Mouse (Mus musculus) cerebellum, adult 2 months (tissue): Measurements from ENCODE around the gene Mtln. TPM values are rescaled to one million over a fixed set of nuclear protein-coding genes. Genes with fewer than 3 reads are reported as not detected.
A peak's percentile ranks its signal among the peaks of the same experiment; 100 is the strongest.

Experiments
- DNase-seq, 2 experiments: peaks; one replicate each; pipeline ENCODE4 v3.0.0; 2021
- H3K27ac ChIP-seq: fragments of 200-500 bp; 2 replicates; pipeline ENCODE4 v1.5.1; 2012; ENCODE audit warnings: low read length, control low read depth, inconsistent platforms; ENCODE audit not compliant: insufficient read depth
- H3K27me3 ChIP-seq: fragments of 200-500 bp; 2 replicates; pipeline ENCODE4 v1.6.1; 2012; ENCODE audit warnings: inconsistent platforms, mild to moderate bottlenecking, low read length, moderate library complexity; ENCODE audit not compliant: control insufficient read depth, insufficient read depth
- H3K4me1 ChIP-seq: fragments of 200-500 bp; 2 replicates; pipeline ENCODE4 v1.6.1; 2011; ENCODE audit warnings: low read length; ENCODE audit not compliant: control insufficient read depth, insufficient read depth
- H3K4me3 ChIP-seq: fragments of 200-500 bp; replicated peaks from 2 replicates; pipeline ENCODE3; 2011; ENCODE audit warnings: mild to moderate bottlenecking, low read depth, low read length, control low read depth; ENCODE audit not compliant: insufficient read depth
- CTCF ChIP-seq: fragments of 200-500 bp; IDR thresholded peaks from 2 replicates; pipeline ENCODE4 v1.5.1; 2011; ENCODE audit warnings: low read depth, mild to moderate bottlenecking, control low read depth, low read length, moderate library complexity, borderline replicate concordance; ENCODE audit not compliant: insufficient read depth
- POLR2A ChIP-seq: fragments of 200-500 bp; IDR thresholded peaks from 2 replicates; pipeline ENCODE4 v1.6.1; 2011; ENCODE audit warnings: low read length, control low read depth, borderline replicate concordance; ENCODE audit not compliant: insufficient read depth
- WGBS: fragments of 180-500 bp; shearing (Covaris S2); methylation state at CpG from one replicate; pipeline ENCODE4 v1.1.7; 2018; 5-methylcytosine and 5-hydroxymethylcytosine counted together
- polyA plus RNA-seq: library from polyadenylated mRNA; depleted of rRNA; stranded (reverse); fragments of >200 nt; gene quantifications from 2 replicates; pipeline ENCODE4 v1.2.3, GENCODE M21; 2012

Gene Mtln
- polyA plus RNA-seq, 1 experiment: 104 TPM

GRCm38 (mm10) chr2:127761587-127761986 lies 30.7 kb downstream of the Mtln start:
- Histone ChIP-seq H3K27ac (no peak overlapping the region), H3K4me1 (peaks cover 15% of the 10 kb centered on the region), H3K4me3 (no peak overlapping the region), H3K27me3 (no peaks in the 10 kb centered on the region)
- 86% methylated on average over 5 of the region's 5 CpGs for WGBS
- DNase-seq: no peak
- TF ChIP-seq POLR2A (no peak), CTCF (no peak)

DNA sequence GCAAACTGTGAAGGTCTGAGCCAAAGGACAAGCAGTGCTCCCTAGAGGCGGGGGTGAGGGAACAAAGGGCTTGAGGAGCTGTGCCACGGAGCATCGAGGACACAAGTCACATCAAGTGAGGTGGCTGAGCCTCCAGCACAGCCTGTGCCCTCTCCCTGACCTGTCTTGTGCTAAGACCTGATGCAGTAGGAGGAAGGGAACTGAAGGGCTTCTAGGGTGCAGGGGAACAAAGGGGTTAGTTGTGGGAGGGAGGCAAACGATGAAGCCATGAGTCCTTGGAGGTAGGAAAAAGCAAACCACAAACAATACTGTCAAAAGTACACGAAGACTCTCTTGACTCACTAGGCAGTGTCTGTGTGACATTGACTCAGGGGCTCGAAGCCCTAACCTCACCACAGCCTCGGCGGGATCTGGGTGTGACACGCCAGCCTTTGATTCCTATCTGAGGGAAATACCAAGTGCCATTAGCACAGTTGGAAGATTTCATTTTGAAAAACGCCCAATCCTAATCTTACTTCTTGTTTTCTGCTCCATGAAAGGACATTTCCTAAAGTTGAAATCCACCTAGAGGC lies 31.8 kb downstream of the Mtln start:
- TF ChIP-seq POLR2A (no peak), CTCF (no peak)
- no peak for DNase-seq
- 89% methylated on average over 10 of the region's 10 CpGs for WGBS
- H3K4me1 ChIP-seq: peaks cover 26% of the 10 kb centered on the region
- H3K27ac ChIP-seq: no peak overlapping the region
- no peaks in the 10 kb centered on the region for H3K27me3 ChIP-seq
- H3K4me3 ChIP-seq: no peak overlapping the region

DNA sequence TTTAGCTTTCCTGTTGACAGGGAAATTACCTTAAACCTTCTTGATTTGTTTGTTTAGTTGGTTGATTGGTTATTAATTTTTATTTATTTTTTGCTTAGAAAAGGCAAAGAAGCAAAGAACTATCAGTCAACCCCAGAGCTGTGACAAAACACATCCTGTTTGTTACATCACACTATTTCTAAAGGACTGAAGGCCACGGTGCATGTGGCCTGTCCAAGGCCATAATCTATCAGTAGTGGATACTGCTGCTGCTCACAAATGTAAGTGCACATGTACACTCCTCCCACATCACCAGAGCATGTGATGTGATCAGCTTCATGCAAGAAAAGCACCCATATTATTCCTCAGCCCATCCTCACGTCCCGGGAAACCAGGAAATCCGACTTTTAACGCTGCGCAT lies 32.3 kb downstream of the Mtln start:
- 93% methylated on average over 6 of the region's 6 CpGs for WGBS
- TF ChIP-seq CTCF (no peak), POLR2A (no peak)

GRCm38 (mm10) chr2:127759157-127759880 lies 33.0 kb downstream of the Mtln start:
- WGBS: 60% methylated on average over 5 of the region's 5 CpGs
- Histone ChIP-seq H3K4me3 (no peak overlapping the region), H3K4me1 (peaks cover 31% of the 10 kb centered on the region), H3K27ac (no peak overlapping the region), H3K27me3 (no peaks in the 10 kb centered on the region)
- no peak for TF ChIP-seq POLR2A
- peak; percentile 34; the same call in 1 of the 2 replicates for TF ChIP-seq CTCF
- DNase-seq: peak; percentile 36 to 37

More for the DNA sequence above, 32.3 kb downstream of the Mtln start:
- H3K27ac ChIP-seq: no peak overlapping the region
- H3K27me3 ChIP-seq: no peaks in the 10 kb centered on the region
- no peak overlapping the region for H3K4me3 ChIP-seq
- no peak for DNase-seq
- peaks cover 28% of the 10 kb centered on the region for H3K4me1 ChIP-seq

DNA sequence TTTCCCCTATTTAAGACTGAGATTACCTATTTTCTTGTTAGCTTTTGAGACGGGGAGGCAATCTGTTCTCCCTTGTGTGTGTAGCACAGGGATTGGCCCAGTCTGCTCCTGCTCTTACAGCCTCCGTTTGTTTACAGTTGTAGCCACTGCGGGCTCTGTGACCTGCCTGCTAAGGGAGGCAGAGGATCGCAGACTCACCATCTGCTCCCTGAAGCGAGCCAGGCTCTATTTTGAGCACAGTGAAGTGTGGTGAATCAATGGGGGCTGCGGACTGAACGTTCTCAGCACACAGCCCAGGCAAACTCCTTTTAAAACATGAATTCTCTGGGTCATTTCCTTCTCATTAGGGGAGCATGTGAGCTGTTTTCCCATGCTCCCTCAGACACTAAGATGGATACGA lies 35.1 kb downstream of the Mtln start:
- peak; percentile 86 to 94 for DNase-seq
- Histone ChIP-seq H3K4me1 (peaks cover 33% of the 10 kb centered on the region), H3K4me3 (no peak overlapping the region), H3K27ac (peak overlapping the region; percentile 84), H3K27me3 (no peaks in the 10 kb centered on the region)
- 5% methylated on average over 8 of the region's 8 CpGs for WGBS
- no peak; the same call in 1 of the 2 replicates for TF ChIP-seq POLR2A
- no peak for TF ChIP-seq CTCF

DNA sequence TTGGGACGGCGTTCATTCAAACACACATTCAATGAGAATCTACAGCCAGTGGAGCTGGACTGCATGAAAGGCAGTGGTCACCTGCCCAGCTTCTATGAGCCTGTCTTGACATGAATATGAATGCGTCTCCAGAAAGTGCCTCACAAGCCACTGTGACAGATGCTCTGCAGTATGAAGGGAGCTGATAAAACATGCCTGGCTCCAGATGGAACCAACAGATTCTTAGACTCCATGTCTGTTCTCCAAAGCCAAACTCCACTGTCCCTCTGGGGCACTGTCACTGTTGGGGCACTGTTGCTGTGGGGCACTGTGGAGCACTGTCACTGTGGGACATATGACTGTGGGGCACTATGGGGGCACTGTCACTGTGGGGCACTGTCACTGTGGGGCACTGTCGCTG lies 38.2 kb downstream of the Mtln start:
- TF ChIP-seq CTCF: no peak
- Histone ChIP-seq H3K4me1 (peaks cover 28% of the 10 kb centered on the region), H3K4me3 (no peak overlapping the region), H3K27me3 (no peaks in the 10 kb centered on the region), H3K27ac (no peak overlapping the region)
- DNase-seq: no peak
- 84% methylated on average over 4 of the region's 4 CpGs for WGBS

GRCm38 (mm10) chr2:127751849-127752610 lies 40.3 kb downstream of the Mtln start:
- Histone ChIP-seq H3K27me3 (no peaks in the 10 kb centered on the region), H3K27ac (no peak overlapping the region), H3K4me1 (peaks cover 22% of the 10 kb centered on the region; the same call in 1 of the 2 replicates), H3K4me3 (no peak overlapping the region)
- no peak for TF ChIP-seq CTCF
- no peak for TF ChIP-seq POLR2A
- no peak for DNase-seq
- WGBS: 59% methylated on average over 11 of the region's 11 CpGs

DNA sequence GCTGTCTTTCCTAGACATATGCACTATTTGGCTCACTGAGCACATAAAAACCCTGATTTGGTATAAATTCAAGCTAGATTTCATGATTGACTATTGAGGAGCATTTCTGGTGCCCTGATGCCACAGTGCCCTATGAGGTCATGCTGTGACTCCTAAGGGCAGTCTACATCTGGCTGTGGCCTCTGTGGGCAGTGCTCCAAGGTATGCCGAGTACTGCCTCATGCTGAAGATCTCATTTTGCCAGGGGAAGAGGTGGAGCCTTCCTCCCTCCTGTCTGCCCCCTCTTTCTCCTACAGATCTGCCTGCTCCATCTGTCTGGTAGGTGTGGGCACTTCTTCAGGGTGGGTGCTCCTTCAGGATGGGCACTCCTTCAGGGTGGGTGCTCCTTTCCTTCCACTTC lies 42.9 kb downstream of the Mtln start:
- no peak for TF ChIP-seq CTCF
- no peak for TF ChIP-seq POLR2A
- DNase-seq: no peak
- H3K4me1 ChIP-seq: peaks cover 3% of the 10 kb centered on the region; the same call in 1 of the 2 replicates
- H3K27me3 ChIP-seq: no peaks in the 10 kb centered on the region
- WGBS: 30% methylated on average over 1 of the region's 1 CpGs
- no peak overlapping the region for H3K27ac ChIP-seq
- H3K4me3 ChIP-seq: no peak overlapping the region
